Mouse (Mus musculus): Measurements from ENCODE around the gene Gm10153.

Gm10153 gene

DNA sequence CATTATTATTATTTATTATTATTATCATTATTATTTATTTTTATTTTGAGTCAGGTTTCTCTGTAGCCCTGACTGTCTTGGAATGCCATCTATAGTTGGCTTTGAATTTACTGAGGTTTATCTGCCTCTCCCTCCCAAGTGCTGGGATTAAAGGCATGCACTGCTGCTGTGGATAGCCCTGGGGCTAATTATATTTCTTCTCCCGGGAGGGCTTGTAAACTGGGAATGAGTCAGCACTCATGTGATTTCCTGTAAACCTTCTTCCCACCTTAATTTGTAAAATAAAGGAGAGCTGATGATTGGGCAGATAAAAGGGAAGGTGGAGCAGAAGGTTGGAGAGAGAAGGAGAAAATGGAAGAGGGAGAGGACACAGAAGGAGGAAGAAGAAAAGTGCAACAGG is 49.5 kb downstream of the Gm10153 start:
- no peak for DNase-seq
